Mouse (Mus musculus): ENCODE data around the gene Runx1. TPM values are rescaled to one million over a fixed set of nuclear protein-coding genes. Genes with fewer than 3 reads are reported as not detected.
A peak's percentile ranks its signal among the peaks of the same experiment; 100 is the strongest.

Runx1 gene
- polyA plus RNA-seq, 1 experiment from 2014 or later: 9.4 TPM

- Histone ChIP-seq H3K27ac (ENCODE audit: low read length) (no peak overlapping the region), H3K36me3 (ENCODE audit: control insufficient read depth, insufficient read depth, low read length) (no peaks in the 10 kb centered on the region), H3K27me3 (ENCODE audit: control insufficient read depth, insufficient read depth, low read depth, low read length) (no peaks in the 10 kb centered on the region), H3K4me2 (ENCODE audit: low read depth, low read length) (no peak overlapping the region), H3K4me1 (replicated peaks; ENCODE audit: control insufficient read depth, insufficient read depth, low read length) (no peaks in the 10 kb centered on the region), H3K9me3 (ENCODE audit: control insufficient read depth, low read length) (no peaks in the 10 kb centered on the region), H3K9ac (ENCODE audit: low read length) (no peak overlapping the region), H3K4me3 (ENCODE audit: low read length) (no peak overlapping the region)
- ATAC-seq (ENCODE audit: low read depth): no peak
- WGBS: 78% methylated on average over 8 of the region's 8 CpGs
These were observed 72.8 kb downstream of the Runx1 start for GRCm38 (mm10) chr16:92753139-92753538.

GRCm38 (mm10) chr16:92748272-92748671 is 77.7 kb downstream of the Runx1 start:
- no peaks in the 10 kb centered on the region for H3K36me3 ChIP-seq (ENCODE audit: control insufficient read depth, insufficient read depth, low read length)
- no peak overlapping the region for H3K4me3 ChIP-seq (ENCODE audit: low read length)
- no peak overlapping the region for H3K9ac ChIP-seq (ENCODE audit: low read length)
- H3K4me2 ChIP-seq (ENCODE audit: low read depth, low read length): no peak overlapping the region
- H3K4me1 ChIP-seq (replicated peaks; ENCODE audit: control insufficient read depth, insufficient read depth, low read length): peaks cover 11% of the 10 kb centered on the region; the same call in 1 of the 2 replicates
- no peaks in the 10 kb centered on the region for H3K27me3 ChIP-seq (ENCODE audit: control insufficient read depth, insufficient read depth, low read depth, low read length)
- ATAC-seq (ENCODE audit: low read depth): no peak
- no peak overlapping the region for H3K27ac ChIP-seq (ENCODE audit: low read length)
- WGBS: 68% methylated on average over 1 of the region's 1 CpGs
- H3K9me3 ChIP-seq (ENCODE audit: control insufficient read depth, low read length): no peaks in the 10 kb centered on the region

- Histone ChIP-seq H3K9me3 (ENCODE audit: control insufficient read depth, low read length) (no peaks in the 10 kb centered on the region), H3K27me3 (ENCODE audit: control insufficient read depth, insufficient read depth, low read depth, low read length) (no peaks in the 10 kb centered on the region), H3K4me1 (replicated peaks; ENCODE audit: control insufficient read depth, insufficient read depth, low read length) (peaks cover 11% of the 10 kb centered on the region; the same call in 1 of the 2 replicates), H3K27ac (ENCODE audit: low read length) (no peak overlapping the region), H3K4me2 (ENCODE audit: low read depth, low read length) (no peak overlapping the region), H3K36me3 (ENCODE audit: control insufficient read depth, insufficient read depth, low read length) (no peaks in the 10 kb centered on the region), H3K4me3 (ENCODE audit: low read length) (no peak overlapping the region), H3K9ac (ENCODE audit: low read length) (no peak overlapping the region)
- 87% methylated on average over 2 of the region's 2 CpGs for WGBS
- ATAC-seq (ENCODE audit: low read depth): no peak
These were observed 78.9 kb downstream of the Runx1 start for GRCm38 (mm10) chr16:92747062-92747461.

GRCm38 (mm10) chr16:92745239-92745638 is 80.7 kb downstream of the Runx1 start:
- no peak overlapping the region for H3K4me2 ChIP-seq (ENCODE audit: low read depth, low read length)
- H3K4me3 ChIP-seq (ENCODE audit: low read length): no peak overlapping the region
- H3K9ac ChIP-seq (ENCODE audit: low read length): no peak overlapping the region
- no peaks in the 10 kb centered on the region for H3K27me3 ChIP-seq (ENCODE audit: control insufficient read depth, insufficient read depth, low read depth, low read length)
- H3K4me1 ChIP-seq (replicated peaks; ENCODE audit: control insufficient read depth, insufficient read depth, low read length): peaks cover 11% of the 10 kb centered on the region; the same call in 1 of the 2 replicates
- no peak overlapping the region for H3K27ac ChIP-seq (ENCODE audit: low read length)
- ATAC-seq (ENCODE audit: low read depth): no peak
- H3K36me3 ChIP-seq (ENCODE audit: control insufficient read depth, insufficient read depth, low read length): no peaks in the 10 kb centered on the region
- 77% methylated on average over 3 of the region's 3 CpGs for WGBS
- no peaks in the 10 kb centered on the region for H3K9me3 ChIP-seq (ENCODE audit: control insufficient read depth, low read length)

- no peak overlapping the region for H3K9ac ChIP-seq (ENCODE audit: low read length)
- H3K27ac ChIP-seq (ENCODE audit: low read length): peak overlapping the region; percentile 74
- H3K36me3 ChIP-seq (ENCODE audit: control insufficient read depth, insufficient read depth, low read length): no peaks in the 10 kb centered on the region
- peak; percentile 79 for ATAC-seq (ENCODE audit: low read depth)
- no peak overlapping the region for H3K4me2 ChIP-seq (ENCODE audit: low read depth, low read length)
- H3K9me3 ChIP-seq (ENCODE audit: control insufficient read depth, low read length): no peaks in the 10 kb centered on the region
- no peak overlapping the region for H3K4me3 ChIP-seq (ENCODE audit: low read length)
- peaks cover 11% of the 10 kb centered on the region; the same call in 1 of the 2 replicates for H3K4me1 ChIP-seq (replicated peaks; ENCODE audit: control insufficient read depth, insufficient read depth, low read length)
- no peaks in the 10 kb centered on the region for H3K27me3 ChIP-seq (ENCODE audit: control insufficient read depth, insufficient read depth, low read depth, low read length)
- 28% methylated on average over 12 of the region's 12 CpGs for WGBS
These were observed 81.7 kb downstream of the Runx1 start for GRCm38 (mm10) chr16:92744172-92744777.

GRCm38 (mm10) chr16:92743755-92744154 is 82.2 kb downstream of the Runx1 start:
- 56% methylated on average over 4 of the region's 4 CpGs for WGBS
- Histone ChIP-seq H3K9me3 (ENCODE audit: control insufficient read depth, low read length) (no peaks in the 10 kb centered on the region), H3K27ac (ENCODE audit: low read length) (peak overlapping the region; percentile 74), H3K36me3 (ENCODE audit: control insufficient read depth, insufficient read depth, low read length) (no peaks in the 10 kb centered on the region), H3K27me3 (ENCODE audit: control insufficient read depth, insufficient read depth, low read depth, low read length) (no peaks in the 10 kb centered on the region), H3K4me3 (ENCODE audit: low read length) (no peak overlapping the region), H3K4me2 (ENCODE audit: low read depth, low read length) (no peak overlapping the region), H3K9ac (ENCODE audit: low read length) (no peak overlapping the region), H3K4me1 (replicated peaks; ENCODE audit: control insufficient read depth, insufficient read depth, low read length) (peaks cover 11% of the 10 kb centered on the region; the same call in 1 of the 2 replicates)
- ATAC-seq (ENCODE audit: low read depth): no peak

- Histone ChIP-seq H3K27ac (ENCODE audit: low read length) (no peak overlapping the region), H3K4me1 (replicated peaks; ENCODE audit: control insufficient read depth, insufficient read depth, low read length) (peaks cover 11% of the 10 kb centered on the region; the same call in 1 of the 2 replicates), H3K9me3 (ENCODE audit: control insufficient read depth, low read length) (no peaks in the 10 kb centered on the region), H3K27me3 (ENCODE audit: control insufficient read depth, insufficient read depth, low read depth, low read length) (no peaks in the 10 kb centered on the region), H3K4me2 (ENCODE audit: low read depth, low read length) (no peak overlapping the region), H3K9ac (ENCODE audit: low read length) (no peak overlapping the region), H3K36me3 (ENCODE audit: control insufficient read depth, insufficient read depth, low read length) (no peaks in the 10 kb centered on the region), H3K4me3 (ENCODE audit: low read length) (no peak overlapping the region)
- ATAC-seq (ENCODE audit: low read depth): no peak
- 81% methylated on average over 8 of the region's 8 CpGs for WGBS
These were observed 84.6 kb downstream of the Runx1 start for GRCm38 (mm10) chr16:92741342-92741741.

GRCm38 (mm10) chr16:92740541-92740940 is 85.4 kb downstream of the Runx1 start:
- 34% methylated on average over 9 of the region's 9 CpGs for WGBS
- no peaks in the 10 kb centered on the region for H3K27me3 ChIP-seq (ENCODE audit: control insufficient read depth, insufficient read depth, low read depth, low read length)
- peaks cover 11% of the 10 kb centered on the region; the same call in 1 of the 2 replicates for H3K4me1 ChIP-seq (replicated peaks; ENCODE audit: control insufficient read depth, insufficient read depth, low read length)

GRCm38 (mm10) chr16:92739997-92740396 is 86.0 kb downstream of the Runx1 start:
- H3K9me3 ChIP-seq (ENCODE audit: control insufficient read depth, low read length): no peaks in the 10 kb centered on the region
- no peak for ATAC-seq (ENCODE audit: low read depth)
- WGBS: 54% methylated on average over 12 of the region's 12 CpGs
- no peak overlapping the region for H3K9ac ChIP-seq (ENCODE audit: low read length)
- H3K4me2 ChIP-seq (ENCODE audit: low read depth, low read length): no peak overlapping the region
- peaks cover 10% of the 10 kb centered on the region; the same call in 1 of the 2 replicates for H3K4me1 ChIP-seq (replicated peaks; ENCODE audit: control insufficient read depth, insufficient read depth, low read length)
- H3K27me3 ChIP-seq (ENCODE audit: control insufficient read depth, insufficient read depth, low read depth, low read length): no peaks in the 10 kb centered on the region
- H3K4me3 ChIP-seq (ENCODE audit: low read length): no peak overlapping the region
- H3K36me3 ChIP-seq (ENCODE audit: control insufficient read depth, insufficient read depth, low read length): no peaks in the 10 kb centered on the region
- no peak overlapping the region for H3K27ac ChIP-seq (ENCODE audit: low read length)

More at GRCm38 (mm10) chr16:92740541-92740940, 85.4 kb downstream of the Runx1 start:
- H3K9ac ChIP-seq (ENCODE audit: low read length): no peak overlapping the region
- no peak for ATAC-seq (ENCODE audit: low read depth)
- no peaks in the 10 kb centered on the region for H3K36me3 ChIP-seq (ENCODE audit: control insufficient read depth, insufficient read depth, low read length)
- H3K27ac ChIP-seq (ENCODE audit: low read length): no peak overlapping the region
- H3K9me3 ChIP-seq (ENCODE audit: control insufficient read depth, low read length): no peaks in the 10 kb centered on the region
- no peak overlapping the region for H3K4me3 ChIP-seq (ENCODE audit: low read length)
- H3K4me2 ChIP-seq (ENCODE audit: low read depth, low read length): no peak overlapping the region

Data from lung, embryonic 16.5 days (tissue).